Mouse (Mus musculus) gastrocnemius, adult 2 months (tissue): ENCODE data around the gene Kif16b. TPM values are rescaled to one million over a fixed set of nuclear protein-coding genes. Genes with fewer than 3 reads are reported as not detected.

Experiments
- DNase-seq: peaks from one replicate; pipeline ENCODE4 v3.0.0; 2022
- H3K27ac ChIP-seq: fragments of 200-600 bp; 2 replicates; pipeline ENCODE4 v1.8.1; 2022; ENCODE audit warnings: mild to moderate bottlenecking
- H3K4me3 ChIP-seq: fragments of 200-600 bp; 2 replicates; pipeline ENCODE4 v1.8.1; 2022; ENCODE audit warnings: mild to moderate bottlenecking, moderate library complexity
- CTCF ChIP-seq: fragments of 200-600 bp; IDR thresholded peaks from 2 replicates; pipeline ENCODE4 v1.8.1; 2022; ENCODE audit warnings: antibody characterized with exemption, mild to moderate bottlenecking, moderate library complexity
- intact Hi-C: fragments of 180-260 bp; cut with DNase I; formaldehyde crosslinking; loops from one replicate; pipeline ENCODE4 v1.15.1; 2025
- total RNA-seq, 2 experiments: library from RNA; stranded (reverse); gene quantifications; 2 replicates each; pipeline ENCODE4 v1.2.3; 2021

The Kif16b gene
- total RNA-seq, 2 experiments from 2014 or later: 35.4 to 39.1 TPM

DNA sequence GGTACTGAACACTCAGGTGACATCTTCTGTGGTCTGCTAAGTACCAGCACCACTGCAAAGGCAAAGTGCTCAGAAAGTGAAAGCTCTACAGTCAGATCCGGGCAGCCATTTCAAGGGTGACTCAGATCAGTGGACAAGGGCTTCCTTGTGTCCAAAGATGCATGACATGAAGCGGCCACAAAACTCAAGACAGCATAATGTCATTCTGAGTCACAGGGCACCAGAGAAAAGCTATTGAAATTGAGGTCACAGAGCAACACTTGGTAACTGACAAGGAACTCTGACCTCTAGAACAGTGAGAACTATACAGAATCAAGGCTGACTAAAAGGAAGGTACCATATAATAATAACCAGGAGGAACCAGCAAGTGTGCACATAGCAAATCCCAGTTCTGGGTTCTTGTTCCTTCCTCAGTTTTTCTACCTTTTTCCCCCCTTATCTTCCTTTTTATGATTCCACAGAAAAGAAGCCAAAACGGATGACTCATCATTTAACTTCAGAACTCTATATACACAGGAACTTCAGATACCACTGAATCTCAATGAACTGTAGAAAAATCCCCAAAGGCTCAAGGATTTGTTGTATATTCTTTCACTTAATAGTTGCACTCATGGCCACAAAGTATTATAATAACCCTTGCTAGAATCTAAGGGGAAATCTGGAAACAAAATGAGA, 143.1 kb downstream of the Kif16b start:
- H3K27ac ChIP-seq: no peak overlapping the region
- no peak for DNase-seq
- intact Hi-C loops: no loop called here
- H3K4me3 ChIP-seq: no peak overlapping the region
- no peak for TF ChIP-seq CTCF

DNA sequence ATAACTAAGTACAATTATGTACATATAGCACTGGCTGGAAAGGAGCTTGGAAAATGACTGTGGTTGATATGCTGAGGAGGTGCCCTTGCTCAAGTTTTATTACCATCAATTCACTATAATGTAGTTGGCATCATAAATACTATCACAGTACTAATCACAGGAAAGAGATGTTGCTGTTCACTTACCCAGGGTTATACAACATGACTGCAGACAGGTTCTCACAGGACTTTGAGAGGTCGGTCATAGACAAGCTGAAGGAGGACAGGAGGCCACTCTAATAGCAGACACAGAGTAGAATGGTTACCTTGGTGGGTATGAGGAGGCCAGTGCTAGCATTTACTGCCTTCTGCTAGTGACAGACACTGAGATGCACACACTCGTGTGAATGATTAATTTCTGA, 162.0 kb downstream of the Kif16b start:
- no peak for DNase-seq
- Histone ChIP-seq H3K27ac (no peak overlapping the region), H3K4me3 (no peak overlapping the region)
- intact Hi-C loops: no loop called here
- TF ChIP-seq CTCF: no peak

DNA sequence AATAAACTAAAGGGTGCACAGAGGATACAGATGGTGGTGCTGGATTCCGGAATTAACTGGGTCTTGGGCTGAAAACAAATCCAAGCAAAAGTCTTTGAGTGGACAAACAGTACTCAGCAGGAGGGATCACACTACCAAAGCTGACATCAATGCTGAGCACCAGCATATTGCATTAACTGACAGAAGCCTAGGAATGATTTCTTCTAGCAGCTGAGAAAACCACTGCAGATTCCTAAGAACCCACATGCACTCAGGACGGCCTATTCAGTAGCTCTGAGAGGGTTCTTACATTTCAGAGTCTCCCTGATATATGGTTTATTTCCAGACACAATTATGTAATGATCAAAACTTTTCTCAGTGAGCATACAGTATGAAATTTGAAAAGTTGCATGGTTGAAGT, 162.8 kb downstream of the Kif16b start:
- TF ChIP-seq CTCF: no peak
- intact Hi-C loops: no loop called here

DNA sequence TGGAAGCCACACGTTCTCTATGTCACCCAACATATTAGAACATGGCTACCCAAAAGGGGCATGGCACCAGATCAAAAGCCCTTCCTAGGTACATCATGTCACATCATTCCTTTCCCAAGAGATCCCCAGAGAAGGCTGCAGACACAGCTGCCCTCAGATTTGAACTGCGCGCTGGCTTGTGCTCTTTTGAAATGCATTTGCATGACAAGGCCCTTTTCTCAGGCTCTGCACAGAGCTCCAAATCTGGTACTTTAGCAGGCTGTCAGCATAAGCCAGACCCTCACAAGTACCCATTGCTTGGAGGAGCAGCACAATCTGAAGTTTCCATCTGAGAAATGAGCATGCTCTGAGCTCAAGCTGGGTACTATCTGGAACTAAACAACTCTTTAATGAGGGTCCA, 165.6 kb downstream of the Kif16b start:
- intact Hi-C loops: no loop called here
- TF ChIP-seq CTCF: no peak
- no peak overlapping the region for H3K4me3 ChIP-seq

More for the DNA sequence above, 162.8 kb downstream of the Kif16b start:
- no peak for DNase-seq
- Histone ChIP-seq H3K4me3 (no peak overlapping the region), H3K27ac (no peak overlapping the region)

DNA sequence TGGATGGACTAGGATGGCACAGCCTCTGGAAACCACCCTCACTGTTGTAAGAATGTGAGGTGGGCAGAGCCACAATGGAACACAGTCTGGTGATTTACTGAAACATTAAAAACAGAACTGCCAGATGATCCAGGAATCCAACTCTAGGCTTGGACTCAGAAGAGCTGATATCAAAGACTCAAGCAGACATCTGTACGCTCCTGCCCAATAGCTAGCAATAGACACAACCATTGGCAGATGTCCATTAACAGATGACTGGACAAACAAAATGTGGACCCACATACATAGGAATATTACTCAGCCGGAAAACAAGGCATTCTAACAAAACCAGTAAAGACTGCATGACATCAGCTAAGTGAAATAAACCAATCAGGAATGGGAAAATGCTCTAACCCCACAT, 167.3 kb downstream of the Kif16b start:
- TF ChIP-seq CTCF: no peak
- no peak for DNase-seq
- no peak overlapping the region for H3K4me3 ChIP-seq
- intact Hi-C loops: no loop called here
- H3K27ac ChIP-seq: no peak overlapping the region

More for the DNA sequence above, 165.6 kb downstream of the Kif16b start:
- H3K27ac ChIP-seq: no peak overlapping the region
- no peak for DNase-seq

DNA sequence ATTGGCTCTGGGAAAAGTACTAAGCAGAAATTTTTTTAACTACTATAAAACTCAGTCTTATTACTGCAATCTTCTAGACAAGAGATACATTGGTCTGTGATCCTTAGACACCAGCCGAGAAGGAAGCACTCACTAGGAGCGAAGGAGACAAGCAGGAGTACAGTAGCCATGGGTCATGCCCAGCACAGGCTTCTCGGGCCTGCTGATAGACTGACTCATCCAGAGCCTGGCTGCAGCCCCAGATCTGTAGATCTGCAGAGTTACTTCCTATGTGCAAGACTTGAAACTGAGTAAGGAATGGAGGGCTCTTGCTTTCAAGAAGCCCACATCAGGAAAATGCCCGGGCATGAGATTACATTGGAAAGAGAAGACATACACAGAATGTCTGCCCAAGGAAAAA, 169.0 kb downstream of the Kif16b start:
- TF ChIP-seq CTCF: no peak
- H3K27ac ChIP-seq: peak overlapping the region; percentile 51
- DNase-seq: peak; percentile 31
- intact Hi-C loops: no loop called here
- H3K4me3 ChIP-seq: no peak overlapping the region

DNA sequence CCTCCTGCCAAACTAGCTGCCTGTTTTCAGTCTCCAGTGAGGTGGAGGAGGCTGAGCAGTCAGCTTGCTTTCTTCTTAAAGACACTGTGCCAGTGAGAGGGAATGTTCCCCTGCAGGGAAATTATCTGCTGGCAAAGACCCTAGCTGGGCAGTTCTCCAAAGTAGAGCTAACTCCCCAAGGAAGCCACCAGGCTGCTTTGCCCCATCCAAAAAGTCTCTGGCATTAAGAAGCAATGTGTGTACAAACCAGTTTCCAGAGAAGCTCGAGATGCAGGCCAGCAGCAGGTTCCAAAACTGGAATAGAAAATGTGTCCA, 169.6 kb downstream of the Kif16b start:
- no peak for TF ChIP-seq CTCF
- H3K27ac ChIP-seq: peak overlapping the region; percentile 51
- DNase-seq: peak; percentile 86
- H3K4me3 ChIP-seq: peak overlapping the region; percentile 13
- intact Hi-C loops: no loop called here

DNA sequence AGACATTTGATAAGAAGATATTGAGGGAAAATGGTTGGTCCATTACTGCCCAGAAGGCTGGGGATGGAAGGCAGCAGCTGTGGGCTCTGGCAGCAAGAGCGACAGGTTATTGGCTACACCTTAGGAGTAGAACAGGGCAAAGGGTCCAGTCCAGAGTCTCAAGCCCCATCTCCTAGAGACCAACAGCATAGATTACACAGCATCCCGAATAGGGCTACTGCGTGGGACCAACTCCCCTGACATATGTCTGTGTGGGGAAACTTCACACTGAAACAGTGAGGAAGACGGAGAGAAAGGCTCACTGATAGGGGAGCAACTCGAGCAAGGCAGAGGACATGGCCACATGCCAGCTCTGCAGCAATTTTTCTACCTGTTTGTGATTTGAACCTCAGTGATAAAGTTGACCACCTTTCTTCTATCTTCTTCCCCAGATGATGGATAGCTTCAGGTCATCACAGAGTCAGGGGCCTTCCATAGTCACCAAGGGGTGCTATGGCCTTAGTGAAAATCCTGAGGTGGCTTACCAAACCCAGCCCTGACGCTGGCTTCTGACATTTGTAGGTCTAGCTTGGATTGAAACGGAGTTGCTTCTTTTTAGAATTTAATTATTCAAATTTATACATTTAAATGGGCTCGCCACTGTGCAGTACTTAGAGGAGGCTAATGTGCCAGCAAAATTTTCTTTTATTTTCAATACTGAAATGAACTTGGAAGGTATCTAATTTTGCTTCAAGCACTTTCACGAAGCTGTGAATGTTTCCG, 170.1 kb downstream of the Kif16b start:
- intact Hi-C loops: no loop called here
- peak; percentile 24 for DNase-seq
- Histone ChIP-seq H3K27ac (peak overlapping the region; percentile 51), H3K4me3 (peak overlapping the region; percentile 13)
- no peak for TF ChIP-seq CTCF

DNA sequence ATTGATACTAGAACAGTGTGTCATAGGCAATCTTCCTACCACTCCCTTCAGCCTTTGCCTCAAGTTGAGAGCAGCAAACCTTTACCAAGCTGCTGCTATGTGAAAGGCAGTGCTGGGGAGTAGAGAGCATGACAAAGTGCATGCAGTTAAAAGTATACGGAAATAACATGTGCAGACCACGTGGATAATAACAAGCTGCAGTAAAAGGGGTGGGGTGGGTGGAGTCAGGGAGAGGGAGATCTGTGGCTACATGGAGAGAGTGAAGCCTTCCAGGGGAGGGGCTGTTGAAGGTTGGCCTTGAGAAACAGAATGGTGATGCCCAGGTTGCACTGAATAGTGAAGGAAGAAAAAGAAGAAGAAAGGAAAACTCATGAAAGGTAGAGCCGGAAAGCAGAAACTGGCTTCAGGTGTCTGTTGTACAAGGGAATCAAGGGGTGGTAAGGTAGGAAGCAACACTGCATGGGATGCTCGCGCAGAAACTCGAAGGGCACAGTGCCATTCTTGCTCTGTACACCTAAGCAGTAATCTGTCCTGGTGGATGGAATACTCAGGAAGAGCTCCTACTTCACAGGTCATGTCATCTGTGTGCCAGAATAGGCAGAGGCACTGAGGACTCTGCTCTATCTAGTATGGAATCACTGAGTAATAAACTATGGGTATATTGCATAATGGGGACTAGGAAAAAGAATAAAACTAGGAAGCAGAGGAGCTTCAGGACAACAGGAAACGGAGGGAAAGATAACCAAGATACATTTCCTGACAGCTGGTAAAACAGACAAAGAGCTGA, 176.9 kb downstream of the Kif16b start:
- intact Hi-C loops: no loop called here
- Histone ChIP-seq H3K4me3 (no peak overlapping the region), H3K27ac (no peak overlapping the region)
- no peak for DNase-seq
- no peak for TF ChIP-seq CTCF

DNA sequence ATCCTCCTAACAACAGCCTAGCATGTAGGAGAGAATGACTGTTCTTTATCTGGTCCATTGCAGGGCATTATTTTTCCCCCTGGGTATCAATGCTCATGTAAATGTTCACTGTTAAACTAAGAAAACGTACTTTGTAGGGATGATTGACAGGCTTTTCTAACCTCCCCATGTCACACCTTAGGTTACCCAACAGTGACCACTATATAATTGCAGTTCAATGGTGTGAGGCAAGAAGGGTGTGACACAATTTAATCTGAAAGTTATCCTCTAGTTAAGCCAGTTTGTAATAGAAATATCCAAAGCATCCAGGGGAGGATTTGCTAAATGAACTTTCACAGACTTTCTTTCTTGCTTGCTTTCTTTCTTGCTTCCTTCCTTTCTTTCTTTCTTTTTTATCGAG, 181.2 kb downstream of the Kif16b start:
- TF ChIP-seq CTCF: no peak
- DNase-seq: no peak
- Histone ChIP-seq H3K4me3 (no peak overlapping the region), H3K27ac (no peak overlapping the region)
- intact Hi-C loops: no loop called here

DNA sequence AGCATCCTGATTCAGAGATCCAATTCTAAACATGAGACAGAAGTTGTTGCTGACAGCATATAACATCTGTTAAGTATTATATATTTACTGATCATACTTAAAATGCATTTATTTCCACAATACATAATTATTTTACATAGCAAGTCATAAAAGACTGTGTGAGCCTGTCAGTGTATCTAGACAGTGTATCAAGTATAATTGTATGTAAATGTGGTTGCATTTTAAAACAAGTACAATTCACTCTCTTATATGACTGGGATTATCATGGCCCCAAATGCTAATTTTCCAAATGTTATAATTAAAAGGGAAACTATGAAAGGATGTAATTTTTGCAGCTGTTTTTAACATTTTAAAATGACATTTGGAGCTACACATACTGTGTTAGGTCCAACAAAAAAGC, 182.3 kb downstream of the Kif16b start:
- DNase-seq: no peak
- Histone ChIP-seq H3K27ac (no peak overlapping the region), H3K4me3 (no peak overlapping the region)
- TF ChIP-seq CTCF: no peak
- intact Hi-C loops: no loop called here

DNA sequence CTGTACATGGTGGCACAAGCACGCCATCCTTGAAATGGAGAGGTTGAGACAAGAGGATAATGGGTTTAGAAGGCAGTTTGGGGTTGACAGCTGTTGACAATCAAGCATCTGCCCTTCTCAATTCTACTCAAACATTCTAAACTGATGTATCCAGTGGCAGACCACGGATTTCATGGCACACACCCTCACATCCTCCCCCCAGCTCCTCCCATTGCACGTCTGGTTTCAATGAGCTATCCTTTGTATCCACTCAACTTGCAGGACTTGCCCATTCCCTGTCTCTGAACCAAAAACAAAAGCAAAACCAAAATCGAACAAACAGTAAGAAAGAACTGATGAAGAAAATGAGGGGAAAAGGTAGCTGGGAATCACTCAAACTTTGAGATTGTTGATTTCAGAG, 183.7 kb downstream of the Kif16b start:
- intact Hi-C loops: no loop called here
- TF ChIP-seq CTCF: no peak
- no peak for DNase-seq
- Histone ChIP-seq H3K4me3 (no peak overlapping the region), H3K27ac (no peak overlapping the region)

DNA sequence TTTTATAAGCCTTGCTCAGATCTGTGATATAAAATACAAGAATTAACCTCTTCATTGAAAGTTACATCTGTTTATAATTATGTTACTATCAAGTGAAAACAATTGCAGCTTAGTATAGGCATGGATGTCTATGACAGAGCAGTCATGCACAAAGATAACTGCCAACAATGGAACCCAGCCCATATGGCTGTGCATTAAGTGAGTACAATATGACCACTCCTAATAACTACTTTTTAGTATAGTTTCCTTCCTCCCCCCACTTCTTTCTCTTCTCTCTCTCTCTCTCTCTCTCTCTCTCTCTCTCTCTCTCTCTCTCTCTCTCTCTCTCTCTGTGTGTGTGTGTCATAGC, 185.4 kb downstream of the Kif16b start:
- H3K4me3 ChIP-seq: no peak overlapping the region
- no peak overlapping the region for H3K27ac ChIP-seq
- DNase-seq: no peak
- TF ChIP-seq CTCF: no peak
- intact Hi-C loops: no loop called here
